Mouse (Mus musculus) spleen, postnatal 36 days (tissue): ENCODE measurements around the gene Adcy1.
A peak's percentile ranks its signal among the peaks of the same experiment; 100 is the strongest.

Source experiments
- DNase-seq, 2 experiments: peaks; one replicate each; pipeline ENCODE4 v3.0.0; 2022; ENCODE audit warnings: low spot score in 2 of 2, mixed read lengths in 1 of 2

Adcy1 gene

DNA sequence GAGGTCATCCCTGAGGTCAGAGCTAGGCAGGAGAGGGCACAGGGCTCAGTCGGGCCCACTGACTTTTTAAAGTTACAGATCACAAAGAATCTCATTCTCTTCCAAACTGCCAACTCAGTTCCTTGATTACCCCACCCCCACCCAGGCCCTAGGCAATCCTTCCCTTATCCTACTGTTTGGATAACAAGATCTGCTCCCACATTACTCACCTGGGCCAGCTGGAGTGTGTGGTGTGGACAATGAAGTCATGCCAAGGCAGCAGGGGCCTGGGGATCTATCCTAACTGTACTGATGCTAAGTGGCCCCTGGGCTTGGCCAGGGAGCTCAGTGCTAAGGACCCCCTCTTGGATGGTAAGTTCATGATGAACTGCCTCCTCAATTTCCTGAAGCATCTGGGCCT, 121.1 kb downstream of the Adcy1 start:
- no peak for DNase-seq

DNA sequence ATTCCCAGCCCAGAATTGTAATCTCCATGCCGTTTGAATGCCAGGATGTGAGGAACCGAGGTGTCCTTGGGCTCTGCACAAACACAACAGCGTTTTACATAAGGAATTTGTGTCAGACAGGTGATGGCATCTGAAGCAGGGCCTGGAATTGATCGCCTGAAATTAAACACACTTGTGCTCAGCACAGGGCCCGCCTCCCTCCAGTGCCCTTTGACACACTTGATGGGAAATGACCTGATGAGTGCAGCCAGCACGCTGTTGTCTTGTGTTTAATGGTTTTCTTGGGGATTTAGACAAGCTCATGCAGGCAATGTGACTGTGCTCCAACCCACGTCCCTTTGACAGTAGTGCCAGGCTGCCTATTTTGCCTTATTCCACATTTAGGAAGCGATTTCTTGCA, 124.2 kb downstream of the Adcy1 start:
- DNase-seq = no peak

DNA sequence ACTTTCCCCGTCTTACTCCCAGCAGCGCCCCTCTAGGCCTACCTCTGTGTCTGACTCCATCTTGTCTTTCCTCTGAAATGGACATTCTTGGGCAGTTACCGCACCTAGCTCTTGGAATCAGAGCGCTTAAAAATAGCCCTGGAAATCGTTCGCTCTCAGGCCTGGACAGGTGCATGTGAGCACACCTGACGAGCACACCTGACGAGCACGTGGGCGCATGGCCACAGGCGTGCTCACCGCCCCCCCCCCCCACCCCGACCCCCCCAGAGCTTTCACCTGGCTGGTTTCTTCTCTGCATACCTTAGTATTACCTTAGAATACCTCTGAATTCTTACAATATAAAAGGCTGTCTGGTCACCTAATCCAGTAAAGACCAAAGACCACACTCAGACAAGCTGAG, 125.2 kb downstream of the Adcy1 start, which contains the start of gene Gm11985:
Gm11985 (minus strand) TSS at position 101 of the 400 bp plus-strand sequence.
- DNase-seq = no peak

DNA sequence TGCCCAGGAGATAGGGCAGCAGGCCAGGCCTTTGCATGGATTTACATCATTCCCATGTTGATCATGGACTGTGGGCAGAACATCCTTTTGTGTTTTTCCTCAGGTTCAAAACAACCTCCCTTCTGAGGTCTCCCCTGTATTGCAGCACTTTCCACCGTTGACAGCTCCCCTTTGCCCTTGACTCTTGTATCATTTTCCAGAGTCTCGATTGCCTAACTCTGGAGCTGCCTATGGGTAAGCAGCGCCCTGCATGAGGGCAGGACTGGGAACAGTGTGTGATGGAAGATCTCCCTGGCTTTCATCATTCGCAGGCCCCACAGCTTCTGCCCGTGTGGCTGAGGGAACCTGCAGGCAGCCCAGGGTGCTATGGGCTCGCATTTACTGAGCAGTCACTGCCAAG, 129.4 kb downstream of the Adcy1 start:
- no peak for DNase-seq

DNA sequence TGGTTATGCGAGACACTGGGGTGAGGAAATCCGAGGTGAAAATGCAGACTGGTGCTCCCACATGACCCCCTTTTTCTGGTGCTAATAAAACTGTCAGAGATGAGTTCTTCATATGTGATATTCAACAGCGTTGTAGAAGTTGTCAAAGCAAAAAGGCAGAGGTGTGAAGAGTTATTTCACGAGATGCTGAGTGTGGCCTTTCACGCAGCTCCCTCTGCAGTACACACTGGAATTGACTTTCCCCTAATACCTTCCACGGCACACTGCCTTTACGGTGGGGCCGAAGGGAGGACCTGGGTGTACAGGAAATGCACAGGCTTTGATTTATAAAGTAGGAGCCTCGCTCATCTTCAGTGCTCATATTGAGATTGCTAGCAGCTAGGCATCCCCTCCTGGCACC, 129.8 kb downstream of the Adcy1 start:
- no peak for DNase-seq

- DNase-seq = no peak
Observed at GRCm38 (mm10) chr11:7194432-7195311, 131.4 kb downstream of the Adcy1 start.

GRCm38 (mm10) chr11:7195312-7195685, 132.0 kb downstream of the Adcy1 start:
- DNase-seq = no peak

DNA sequence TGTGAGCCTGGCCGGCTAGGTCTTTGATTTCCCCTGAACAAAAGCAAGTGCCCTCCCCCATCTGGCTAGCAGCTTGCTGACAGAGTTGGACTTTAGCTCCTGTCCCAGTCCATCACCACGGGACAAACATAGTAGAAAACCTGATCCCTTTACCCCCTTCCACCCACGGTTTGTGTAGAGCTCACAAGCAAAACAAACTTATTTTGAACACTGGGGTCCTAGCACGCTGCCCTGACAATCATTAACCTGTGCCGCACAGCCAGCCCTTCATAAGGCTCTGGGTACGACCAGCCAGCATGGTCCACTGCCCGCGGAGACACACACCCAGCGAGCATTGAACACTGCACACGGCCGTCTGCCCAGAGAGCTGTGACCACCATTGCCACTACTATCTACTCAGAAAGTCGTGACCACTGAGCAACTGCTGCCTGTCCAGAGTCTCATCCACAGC, 134.2 kb downstream of the Adcy1 start, which contains the start of gene Igfbp1:
Igfbp1 (plus strand) TSS at position 292 of the 451 bp plus-strand sequence.
- DNase-seq = no peak

DNA sequence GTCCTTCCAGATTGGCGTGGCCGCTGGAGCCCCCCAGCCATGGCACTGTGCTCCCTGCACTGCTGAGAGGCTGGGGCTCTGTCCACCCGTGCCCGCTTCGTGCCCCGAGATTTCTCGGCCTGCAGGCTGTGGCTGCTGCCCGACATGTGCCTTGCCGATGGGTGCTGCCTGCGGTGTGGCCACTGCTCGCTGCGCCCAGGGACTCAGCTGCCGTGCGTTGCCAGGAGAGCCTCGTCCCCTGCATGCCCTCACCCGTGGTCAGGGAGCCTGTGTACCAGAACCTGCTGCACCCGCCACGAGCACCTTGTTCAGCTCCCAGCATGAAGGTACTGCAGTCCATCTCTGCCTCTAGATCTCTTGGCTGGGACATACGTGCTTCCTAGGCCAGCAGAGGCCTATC, 134.7 kb downstream of the Adcy1 start:
- no peak for DNase-seq

- no peak for DNase-seq
Observed at GRCm38 (mm10) chr11:7198481-7199256, 135.4 kb downstream of the Adcy1 start.

- DNase-seq = no peak
Observed at GRCm38 (mm10) chr11:7199736-7200392, 136.6 kb downstream of the Adcy1 start.

DNA sequence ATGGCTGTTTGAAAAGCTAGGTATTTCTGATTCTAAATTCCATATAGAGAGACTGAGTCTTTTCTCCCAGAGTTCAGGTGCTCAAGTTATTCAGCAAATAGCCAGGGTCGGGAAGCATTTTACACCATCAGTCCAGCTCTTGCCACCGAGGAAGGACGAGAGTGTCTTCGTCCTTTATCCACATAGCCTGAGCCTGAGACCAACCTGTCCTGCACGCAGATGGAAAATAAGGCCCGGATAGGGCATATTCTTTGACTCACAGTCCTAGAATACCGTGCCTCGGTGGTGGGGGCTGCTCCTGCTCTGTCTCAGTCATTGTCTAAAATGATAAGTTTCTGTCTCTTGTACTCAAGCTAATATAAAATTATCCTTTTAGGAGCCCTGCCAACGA, 137.1 kb downstream of the Adcy1 start:
- no peak for DNase-seq

DNA sequence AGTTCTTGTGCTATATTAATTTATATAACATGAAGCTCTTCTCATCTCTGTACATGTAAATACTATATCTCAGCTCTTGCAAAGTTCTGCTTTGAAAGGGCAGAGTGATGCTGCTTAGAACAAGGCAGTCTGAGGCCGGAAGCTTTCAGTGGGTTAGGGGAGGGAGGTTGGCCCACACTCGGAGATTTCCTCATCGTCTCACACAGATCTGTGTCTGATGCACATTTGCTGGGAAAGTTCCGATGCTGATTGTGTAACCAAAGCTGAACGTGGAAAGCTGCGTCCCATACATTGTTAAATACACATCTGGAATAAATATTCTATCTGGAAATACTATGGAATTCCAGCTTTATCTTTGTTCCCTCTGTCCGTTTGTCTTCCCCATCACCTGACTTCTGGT, 138.9 kb downstream of the Adcy1 start:
- no peak for DNase-seq

- no peak for DNase-seq
Observed at GRCm38 (mm10) chr11:7203846-7204245, 140.6 kb downstream of the Adcy1 start.

- DNase-seq = peak in 1 of 2 experiments; percentile 10
Observed at GRCm38 (mm10) chr11:7210343-7210742, 147.1 kb downstream of the Adcy1 start.

- no peak for DNase-seq
Observed at GRCm38 (mm10) chr11:7211211-7211610, 147.9 kb downstream of the Adcy1 start.

DNA sequence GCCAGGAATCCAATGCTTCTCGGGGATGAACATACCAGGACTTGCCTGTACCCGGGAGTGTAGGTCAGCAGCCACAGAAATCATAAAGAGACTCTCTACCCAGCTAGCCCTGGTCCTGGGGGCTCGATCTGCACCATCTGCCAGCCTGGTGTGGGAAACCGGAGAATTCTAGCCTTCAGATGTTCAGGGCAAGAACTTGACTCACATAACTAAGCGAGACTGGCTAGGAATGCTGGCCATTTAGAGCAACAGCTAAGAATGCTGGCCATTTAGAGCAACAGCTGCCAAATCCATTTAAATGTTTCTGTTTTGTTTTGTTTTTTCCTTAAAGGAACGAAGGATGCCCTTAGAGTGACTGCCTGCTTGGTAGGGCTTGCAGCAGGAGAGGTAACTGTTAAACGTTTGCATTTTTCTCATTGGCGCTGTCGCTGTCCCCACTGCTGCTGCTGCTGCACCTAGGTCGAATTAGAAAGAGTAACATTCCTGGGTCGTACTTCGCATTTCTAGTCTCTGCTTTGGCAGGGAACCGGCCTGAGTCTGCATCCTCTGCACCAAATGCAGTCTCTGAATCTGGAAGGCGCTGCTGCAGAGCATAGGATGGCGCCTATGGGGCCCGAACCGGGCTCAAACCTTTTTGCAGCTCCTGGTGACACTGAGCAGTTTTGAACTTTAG, 149.0 kb downstream of the Adcy1 start:
- DNase-seq = no peak

DNA sequence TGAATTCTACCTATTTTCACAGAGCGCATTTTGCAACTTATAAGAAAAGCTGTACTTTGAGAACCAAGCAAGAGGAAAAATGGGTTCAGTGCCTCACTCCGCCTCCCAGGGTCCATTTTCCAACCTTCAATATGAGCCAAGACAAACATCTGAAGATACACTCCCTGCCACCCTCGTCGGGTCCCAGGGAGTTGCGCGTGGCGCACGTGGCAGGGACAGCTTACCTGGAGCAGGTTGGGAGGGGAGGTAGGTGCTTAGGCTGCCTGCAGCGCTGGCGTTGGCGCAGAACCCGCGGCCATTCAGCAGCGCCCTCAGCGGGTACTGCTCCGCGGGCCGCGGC, 149.8 kb downstream of the Adcy1 start:
- no peak for DNase-seq

GRCm38 (mm10) chr11:7213501-7214341, 150.4 kb downstream of the Adcy1 start, which contains the start of gene Igfbp3:
Gene Igfbp3 (minus strand): TSS chr11:7213923.
- DNase-seq = no peak

DNA sequence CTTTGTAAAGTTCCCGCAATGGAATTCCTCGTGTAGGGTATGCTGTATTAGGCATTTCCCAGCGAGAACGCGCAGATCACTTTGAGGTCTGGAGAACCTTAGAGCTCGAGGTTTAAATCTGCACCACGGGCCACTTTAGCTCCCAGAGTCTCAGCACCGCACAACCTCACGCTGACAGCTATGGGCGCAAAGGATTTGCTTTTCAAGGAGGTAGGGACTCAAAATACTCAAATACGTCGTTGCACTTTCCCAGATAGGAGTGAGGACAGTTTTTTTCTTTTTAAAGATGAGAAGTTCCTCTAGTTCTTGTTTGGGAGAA, 151.0 kb downstream of the Adcy1 start:
- no peak for DNase-seq

- no peak for DNase-seq
Observed at GRCm38 (mm10) chr11:7214761-7215160, 151.5 kb downstream of the Adcy1 start.
